Mouse (Mus musculus) gastrocnemius, adult 2 months (tissue): Measurements from ENCODE around the gene Csdc2. TPM values are rescaled to one million over a fixed set of nuclear protein-coding genes. Genes with fewer than 3 reads are reported as not detected.

Source experiments
- DNase-seq: peaks from one replicate; pipeline ENCODE4 v3.0.0; 2022
- H3K27ac ChIP-seq: fragments of 200-600 bp; 2 replicates; pipeline ENCODE4 v1.8.1; 2022; ENCODE audit warnings: mild to moderate bottlenecking
- H3K4me3 ChIP-seq: fragments of 200-600 bp; 2 replicates; pipeline ENCODE4 v1.8.1; 2022; ENCODE audit warnings: mild to moderate bottlenecking, moderate library complexity
- CTCF ChIP-seq: fragments of 200-600 bp; IDR thresholded peaks from 2 replicates; pipeline ENCODE4 v1.8.1; 2022; ENCODE audit warnings: antibody characterized with exemption, mild to moderate bottlenecking, moderate library complexity
- intact Hi-C: fragments of 180-260 bp; cut with DNase I; formaldehyde crosslinking; loops from one replicate; pipeline ENCODE4 v1.15.1; 2025
- total RNA-seq, 2 experiments: library from RNA; stranded (reverse); gene quantifications; 2 replicates each; pipeline ENCODE4 v1.2.3; 2021

The Csdc2 gene
- total RNA-seq, 2 experiments from 2014 or later: 1.6 to 2.1 TPM

- TF ChIP-seq CTCF: no peak
- intact Hi-C loops: no loop called here
Measured at GRCm38 (mm10) chr15:81949476-81950131, 13.0 kb downstream of the Csdc2 start.

GRCm38 (mm10) chr15:81950716-81951115 is 14.2 kb downstream of the Csdc2 start:
- intact Hi-C loops: no loop called here
- TF ChIP-seq CTCF: no peak
- H3K4me3 ChIP-seq: no peak overlapping the region

More at GRCm38 (mm10) chr15:81949476-81950131, 13.0 kb downstream of the Csdc2 start:
- DNase-seq: peak; percentile 20
- Histone ChIP-seq H3K27ac (peak overlapping the region; percentile 48; the same call in 1 of the 2 replicates), H3K4me3 (no peak overlapping the region)

GRCm38 (mm10) chr15:81951159-81951558 is 14.6 kb downstream of the Csdc2 start:
- no peak for TF ChIP-seq CTCF

More at GRCm38 (mm10) chr15:81950716-81951115, 14.2 kb downstream of the Csdc2 start:
- no peak overlapping the region for H3K27ac ChIP-seq
- DNase-seq: no peak

GRCm38 (mm10) chr15:81952310-81952709 is 15.8 kb downstream of the Csdc2 start:
- intact Hi-C loops: no loop called here
- H3K4me3 ChIP-seq: no peak overlapping the region
- TF ChIP-seq CTCF: no peak

More at GRCm38 (mm10) chr15:81951159-81951558, 14.6 kb downstream of the Csdc2 start:
- Histone ChIP-seq H3K27ac (no peak overlapping the region), H3K4me3 (no peak overlapping the region)
- intact Hi-C loops: no loop called here
- peak; percentile 12 for DNase-seq

GRCm38 (mm10) chr15:81954151-81954583 is 17.6 kb downstream of the Csdc2 start:
- TF ChIP-seq CTCF: no peak
- no peak overlapping the region for H3K27ac ChIP-seq
- no peak overlapping the region for H3K4me3 ChIP-seq
- intact Hi-C loops: no loop called here
- no peak for DNase-seq

More at GRCm38 (mm10) chr15:81952310-81952709, 15.8 kb downstream of the Csdc2 start:
- no peak for DNase-seq
- H3K27ac ChIP-seq: no peak overlapping the region

GRCm38 (mm10) chr15:81954716-81955115 is 18.2 kb downstream of the Csdc2 start:
- Histone ChIP-seq H3K27ac (no peak overlapping the region), H3K4me3 (no peak overlapping the region)
- DNase-seq: no peak
- TF ChIP-seq CTCF: no peak
- intact Hi-C loops: no loop called here

- H3K27ac ChIP-seq: no peak overlapping the region
- intact Hi-C loops: no loop called here
- no peak for DNase-seq
- no peak for TF ChIP-seq CTCF
- H3K4me3 ChIP-seq: no peak overlapping the region
Measured at GRCm38 (mm10) chr15:81955414-81955813, 18.9 kb downstream of the Csdc2 start.

GRCm38 (mm10) chr15:81956457-81956856 is 19.9 kb downstream of the Csdc2 start:
- peak; percentile 49 for DNase-seq
- peak; percentile 88 for TF ChIP-seq CTCF
- no peak overlapping the region for H3K27ac ChIP-seq
- no peak overlapping the region for H3K4me3 ChIP-seq
- intact Hi-C loops: no loop called here

- Histone ChIP-seq H3K4me3 (no peak overlapping the region), H3K27ac (no peak overlapping the region)
- DNase-seq: no peak
- intact Hi-C loops: no loop called here
- TF ChIP-seq CTCF: no peak
Measured at GRCm38 (mm10) chr15:81957598-81957997, 21.0 kb downstream of the Csdc2 start.

GRCm38 (mm10) chr15:81958906-81959305 is 22.3 kb downstream of the Csdc2 start:
- intact Hi-C loops: no loop called here
- Histone ChIP-seq H3K4me3 (no peak overlapping the region), H3K27ac (no peak overlapping the region)
- no peak for TF ChIP-seq CTCF
- DNase-seq: no peak

- Histone ChIP-seq H3K27ac (peak within 1 kb of the TSS; percentile 84), H3K4me3 (peak within 1 kb of the TSS; percentile 97)
- peak; percentile 79 for TF ChIP-seq CTCF
- DNase-seq: peak; percentile 100
- intact Hi-C loops: loop anchor here (1.0 kb wide), 1 partner anchor 29 kb away; no protein-coding TSS in a partner anchor
Measured at GRCm38 (mm10) chr15:81960171-81961077, 23.9 kb downstream of the Csdc2 start, which contains the start of gene Pmm1. Gene Pmm1 (minus strand): TSS chr15:81960930.

- TF ChIP-seq CTCF: no peak
- no peak for DNase-seq
- peak overlapping the region; percentile 81 for H3K27ac ChIP-seq
- peak overlapping the region; percentile 97 for H3K4me3 ChIP-seq
- intact Hi-C loops: no loop called here
Measured at GRCm38 (mm10) chr15:81961078-81961451, 24.5 kb downstream of the Csdc2 start.

GRCm38 (mm10) chr15:81964262-81964661 is 27.7 kb downstream of the Csdc2 start:
- DNase-seq: no peak
- intact Hi-C loops: no loop called here
- no peak for TF ChIP-seq CTCF
- Histone ChIP-seq H3K27ac (no peak overlapping the region), H3K4me3 (no peak overlapping the region)
